Mouse (Mus musculus) heart, postnatal 0 days (tissue): ENCODE results near the gene Smco2. TPM values are rescaled to one million over a fixed set of nuclear protein-coding genes. Genes with fewer than 3 reads are reported as not detected.
A peak's percentile ranks its signal among the peaks of the same experiment; 100 is the strongest.

ENCODE experiments used
- ATAC-seq: fragments of 200-750 bp; cut with Nextera tagmentation; 2 replicates; pipeline ENCODE4 v1.8.0; 2017; ENCODE audit warnings: low read depth, moderate number of reproducible peaks, moderate library complexity; ENCODE audit not compliant: insufficient read depth
- DNase-seq: peaks from one replicate; pipeline ENCODE4 v3.0.0-alpha.2; 2016; ENCODE audit warnings: low spot score
- H3K27ac ChIP-seq: fragments of 300-500 bp; sonication (generic); 2 replicates; pipeline ENCODE4 v1.5.1; 2014; ENCODE audit warnings: low read depth, mild to moderate bottlenecking
- H3K27me3 ChIP-seq: fragments of 300-500 bp; sonication (generic); 2 replicates; pipeline ENCODE4 v1.6.1; 2014; ENCODE audit warnings: low read length, mixed read lengths; ENCODE audit not compliant: control insufficient read depth, insufficient read depth
- H3K36me3 ChIP-seq: fragments of 300-500 bp; sonication (generic); replicated peaks from 2 replicates; pipeline ENCODE4 v1.6.1; 2014; ENCODE audit warnings: low read length, mixed read lengths; ENCODE audit not compliant: control insufficient read depth, insufficient read depth
- H3K4me1 ChIP-seq: fragments of 300-500 bp; sonication (generic); 2 replicates; pipeline ENCODE4 v1.6.1; 2014; ENCODE audit warnings: antibody characterized with exemption; ENCODE audit not compliant: control insufficient read depth, insufficient read depth
- H3K4me2 ChIP-seq: fragments of 300-500 bp; sonication (generic); 2 replicates; pipeline ENCODE4 v1.6.1; 2014; ENCODE audit warnings: low read depth, mild to moderate bottlenecking, low read length, moderate library complexity
- H3K4me3 ChIP-seq: fragments of 300-500 bp; sonication (generic); 2 replicates; pipeline ENCODE4 v1.5.1; 2014; ENCODE audit warnings: low read depth, low read length
- H3K9ac ChIP-seq: fragments of 300-500 bp; sonication (generic); replicated peaks from 2 replicates; pipeline ENCODE4 v1.6.1; 2014; ENCODE audit warnings: low read depth, low read length, mixed read lengths
- H3K9me3 ChIP-seq: fragments of 300-500 bp; sonication (generic); replicated peaks from 2 replicates; pipeline ENCODE4 v1.6.1; 2016; ENCODE audit warnings: low read length; ENCODE audit not compliant: control insufficient read depth
- CTCF ChIP-seq: IDR thresholded peaks from 2 replicates; pipeline ENCODE4 v1.5.1; 2016; ENCODE audit warnings: antibody characterized with exemption, control low read depth, low read depth
- EP300 ChIP-seq: IDR thresholded peaks from 2 replicates; pipeline ENCODE4 v1.6.1; 2016; ENCODE audit warnings: antibody characterized with exemption, low read depth
- WGBS: fragments of 180-500 bp; shearing (Covaris S2); extraction: QIAGEN DNeasy Blood & Tissue Kit; methylation state at CpG from one replicate; pipeline ENCODE4 v1.1.7; 2014; 5-methylcytosine and 5-hydroxymethylcytosine counted together
- polyA plus RNA-seq: library from polyadenylated mRNA; unstranded; fragments of >200 nt; fragmentation: Nextera tagmentation; extraction: Ambion mirVana; gene quantifications from 2 replicates; pipeline ENCODE4 v1.2.1, GENCODE M21; 2015
- total RNA-seq: library from RNA; depleted of rRNA; stranded (reverse); fragments of >200 nt; gene quantifications from 2 replicates; pipeline ENCODE4 v1.2.3, GENCODE M21; 2014; ENCODE audit warnings: low replicate concordance

Gene Smco2
- total and polyA plus RNA-seq, 2 experiments from 2014 or later = 0.29 TPM; not detected in 1

DNA sequence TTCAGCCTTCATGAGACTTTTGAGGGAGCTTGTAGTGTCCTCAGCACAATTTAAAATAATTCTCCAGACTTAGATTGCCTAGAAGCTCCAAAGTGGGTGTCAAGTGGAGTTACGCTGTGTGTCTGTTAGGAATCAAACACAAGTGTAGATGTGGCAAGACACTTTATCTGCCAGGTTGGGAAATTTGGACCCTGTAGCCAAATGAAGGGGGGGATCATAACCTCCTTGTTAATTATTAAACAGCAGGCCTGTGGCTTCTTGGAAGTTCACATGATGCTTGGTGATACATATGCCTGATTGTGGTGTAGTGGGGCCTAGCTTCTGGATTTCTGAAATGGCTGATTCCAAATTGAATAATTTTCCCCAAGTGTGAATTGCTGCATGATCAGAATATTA, 57.9 kb downstream of the Smco2 start:
- Histone ChIP-seq H3K9ac (no peak overlapping the region), H3K4me3 (no peak overlapping the region), H3K4me2 (no peak overlapping the region), H3K4me1 (peaks cover 44% of the 10 kb centered on the region), H3K27me3 (no peaks in the 10 kb centered on the region), H3K36me3 (no peaks in the 10 kb centered on the region), H3K27ac (no peak overlapping the region), H3K9me3 (no peaks in the 10 kb centered on the region)
- no peak for ATAC-seq
- no peak for DNase-seq
- TF ChIP-seq EP300 = no peak
- TF ChIP-seq CTCF = no peak
- WGBS = 80% methylated on average over 1 of the region's 1 CpGs

GRCm38 (mm10) chr6:146908801-146909200, 58.9 kb downstream of the Smco2 start:
- peaks cover 54% of the 10 kb centered on the region for H3K4me1 ChIP-seq
- TF ChIP-seq CTCF (no peak), EP300 (no peak)
- H3K4me2 ChIP-seq = no peak overlapping the region
- ATAC-seq = no peak
- no peaks in the 10 kb centered on the region for H3K36me3 ChIP-seq
- 39% methylated on average over 2 of the region's 2 CpGs for WGBS
- no peaks in the 10 kb centered on the region for H3K9me3 ChIP-seq
- no peak overlapping the region for H3K4me3 ChIP-seq
- no peak for DNase-seq
- H3K27me3 ChIP-seq = no peaks in the 10 kb centered on the region
- H3K27ac ChIP-seq = no peak overlapping the region
- H3K9ac ChIP-seq = no peak overlapping the region

DNA sequence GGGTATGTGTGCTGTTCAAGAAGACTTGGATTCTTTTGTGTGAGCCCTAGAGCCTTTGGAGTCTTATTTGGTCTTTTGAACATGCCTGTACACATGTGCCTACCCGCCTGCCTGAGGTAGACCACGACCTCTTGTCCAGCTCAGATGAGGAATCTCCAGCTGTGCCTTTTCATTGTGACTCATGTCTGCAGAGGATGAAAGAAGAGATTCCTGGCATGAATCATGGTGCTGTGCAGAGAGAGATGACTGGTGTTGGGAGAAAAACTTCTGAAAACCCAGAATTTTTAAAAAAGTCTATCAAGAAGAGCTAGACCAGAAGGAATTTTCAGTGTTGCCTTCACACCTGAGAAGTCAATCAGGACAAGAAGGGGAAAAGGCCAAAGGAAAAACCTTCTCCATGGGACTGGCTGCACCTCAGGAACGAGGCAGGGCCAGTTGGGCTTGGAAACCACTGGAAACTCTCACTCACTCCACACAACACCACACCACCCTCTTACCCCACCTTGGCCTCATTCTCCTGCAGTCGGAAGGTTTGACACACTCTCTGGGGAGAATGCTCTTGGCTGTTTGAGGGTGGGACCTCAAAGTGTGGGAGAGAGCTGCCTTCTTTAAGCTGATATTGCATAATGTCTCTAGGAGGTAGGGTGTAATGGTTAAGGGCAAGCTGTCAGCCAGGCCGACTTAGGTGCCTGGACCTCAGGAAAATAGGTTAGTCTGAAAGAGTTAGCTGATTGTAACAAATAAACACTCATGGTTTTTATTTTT, 60.0 kb downstream of the Smco2 start:
- Histone ChIP-seq H3K9ac (no peak overlapping the region), H3K9me3 (no peaks in the 10 kb centered on the region), H3K4me1 (peaks cover 61% of the 10 kb centered on the region), H3K27me3 (no peaks in the 10 kb centered on the region), H3K4me3 (no peak overlapping the region), H3K4me2 (no peak overlapping the region), H3K27ac (peak overlapping the region; percentile 16; the same call in 1 of the 2 replicates), H3K36me3 (no peaks in the 10 kb centered on the region)
- WGBS = 72% methylated on average over 5 of the region's 5 CpGs
- ATAC-seq = no peak
- TF ChIP-seq EP300 (no peak), CTCF (no peak)
- DNase-seq = no peak

GRCm38 (mm10) chr6:146910801-146911200, 60.9 kb downstream of the Smco2 start:
- H3K36me3 ChIP-seq = no peaks in the 10 kb centered on the region

GRCm38 (mm10) chr6:146912835-146913488, 63.1 kb downstream of the Smco2 start:
- peak; percentile 51 for ATAC-seq
- DNase-seq = no peak

More at GRCm38 (mm10) chr6:146910801-146911200, 60.9 kb downstream of the Smco2 start:
- no peaks in the 10 kb centered on the region for H3K9me3 ChIP-seq
- H3K27ac ChIP-seq = no peak overlapping the region
- no peak overlapping the region for H3K4me3 ChIP-seq
- no peak for ATAC-seq
- H3K4me2 ChIP-seq = no peak overlapping the region
- no peaks in the 10 kb centered on the region for H3K27me3 ChIP-seq
- no peak for DNase-seq
- WGBS = 63% methylated on average over 2 of the region's 2 CpGs
- H3K9ac ChIP-seq = no peak overlapping the region
- TF ChIP-seq CTCF (no peak), EP300 (no peak)
- H3K4me1 ChIP-seq = peaks cover 69% of the 10 kb centered on the region

More at GRCm38 (mm10) chr6:146912835-146913488, 63.1 kb downstream of the Smco2 start:
- H3K9ac ChIP-seq = no peak overlapping the region
- no peaks in the 10 kb centered on the region for H3K36me3 ChIP-seq
- WGBS = 7% methylated on average over 3 of the region's 3 CpGs
- no peak overlapping the region for H3K4me2 ChIP-seq
- no peak overlapping the region for H3K4me3 ChIP-seq
- TF ChIP-seq CTCF (no peak), EP300 (no peak)
- H3K27ac ChIP-seq = peak overlapping the region; percentile 72
- H3K9me3 ChIP-seq = no peaks in the 10 kb centered on the region
- no peaks in the 10 kb centered on the region for H3K27me3 ChIP-seq
- peaks cover 58% of the 10 kb centered on the region for H3K4me1 ChIP-seq
